Mouse (Mus musculus): ENCODE measurements around the gene Zdhhc6. TPM values are rescaled to one million over a fixed set of nuclear protein-coding genes. Genes with fewer than 3 reads are reported as not detected.

The Zdhhc6 gene
- polyA plus RNA-seq (2012; rRNA removed) = 29.3 and 33.3 TPM in 2 replicates

DNA sequence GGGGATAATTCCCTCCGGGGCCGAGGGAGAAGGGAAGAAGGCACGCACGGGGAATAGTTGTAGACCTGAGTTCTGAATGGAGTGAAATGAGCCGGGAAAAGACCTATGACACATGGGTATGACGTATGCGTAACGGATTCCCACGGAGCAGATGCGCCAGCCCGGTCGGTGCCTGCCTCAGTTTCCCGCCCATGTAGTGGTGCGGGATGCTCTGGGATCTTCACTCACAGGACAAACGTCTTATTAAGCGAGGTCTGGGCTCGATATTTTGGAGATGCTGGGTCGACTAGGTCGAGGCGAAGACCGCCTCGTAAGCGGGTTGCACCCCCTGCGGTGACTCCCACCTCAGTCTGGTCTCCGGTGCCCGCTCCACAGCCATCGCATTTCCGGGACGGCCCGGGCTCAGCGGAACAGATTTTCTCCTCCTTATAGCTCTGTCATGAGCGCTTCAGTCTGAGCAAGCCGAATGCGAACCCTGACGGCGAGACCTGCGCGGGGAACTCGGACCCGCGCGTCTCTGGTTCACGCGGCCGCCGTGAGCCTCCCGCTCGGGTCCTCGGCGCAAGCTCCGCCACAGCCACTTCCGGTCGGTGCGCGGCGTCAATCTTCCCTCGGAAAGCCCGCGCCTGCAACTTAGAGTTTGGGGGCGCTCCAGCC lies at the start of gene Zdhhc6:
Gene Zdhhc6, minus strand, starts transcription at position 581 of the 657 bp plus-strand sequence.
- peak; percentile 80 for DNase-seq (ENCODE audit: low spot score)

DNA sequence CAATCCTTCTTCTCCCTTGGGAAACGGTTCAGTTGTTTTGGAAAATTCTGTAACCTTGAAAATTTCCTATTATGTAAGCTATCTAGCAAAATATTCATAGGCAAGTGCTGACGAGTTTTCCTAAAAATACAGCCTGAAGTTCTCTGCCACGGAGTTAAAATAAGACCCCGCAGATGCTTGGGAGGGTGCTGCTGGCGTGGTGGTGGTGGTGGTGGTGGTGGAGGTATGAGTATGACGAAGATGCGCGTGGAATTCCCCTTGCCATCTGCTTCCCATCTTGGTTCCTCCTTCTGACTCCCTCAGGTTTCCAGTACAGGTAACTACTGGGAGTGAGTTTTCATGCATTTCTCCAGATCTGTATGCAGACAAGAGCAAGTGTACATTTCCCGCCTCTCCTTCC lies 46.8 kb upstream of the Zdhhc6 start:
- no peak for DNase-seq (ENCODE audit: low spot score)

DNA sequence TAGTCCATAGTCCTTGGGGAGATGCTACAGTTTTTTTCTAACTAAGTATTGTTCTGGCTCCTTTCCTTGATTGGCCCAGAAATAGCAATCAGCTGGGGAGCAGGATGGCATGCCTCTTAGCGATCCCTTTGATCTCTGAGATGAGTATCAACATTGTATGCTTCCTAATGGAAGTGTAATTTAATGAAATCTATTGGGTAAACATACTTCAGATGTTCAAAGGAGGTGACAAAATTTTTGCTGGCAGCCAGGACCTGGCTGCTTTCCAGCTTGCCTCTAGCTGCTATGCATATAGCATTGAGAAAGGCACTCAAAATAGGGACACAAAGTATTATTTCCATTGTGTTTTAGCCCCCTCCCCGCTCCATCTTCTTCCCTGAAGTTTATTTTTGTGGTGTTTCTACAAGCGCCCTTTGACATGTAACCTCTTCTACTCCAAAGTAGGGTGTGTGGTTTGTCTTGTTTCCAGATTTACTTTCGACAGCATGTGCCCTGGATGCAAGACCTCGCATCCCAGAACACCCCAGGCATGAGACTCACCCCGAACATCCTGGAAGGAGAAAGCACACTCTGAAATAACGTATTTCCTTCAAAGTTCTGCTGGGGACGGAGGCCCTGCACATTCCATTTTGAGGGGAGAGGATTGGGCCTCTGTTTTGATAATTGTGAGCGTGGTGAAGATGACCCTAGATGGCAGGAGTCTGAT lies 35.0 kb upstream of the Zdhhc6 start:
- no peak for DNase-seq (ENCODE audit: low spot score)

DNA sequence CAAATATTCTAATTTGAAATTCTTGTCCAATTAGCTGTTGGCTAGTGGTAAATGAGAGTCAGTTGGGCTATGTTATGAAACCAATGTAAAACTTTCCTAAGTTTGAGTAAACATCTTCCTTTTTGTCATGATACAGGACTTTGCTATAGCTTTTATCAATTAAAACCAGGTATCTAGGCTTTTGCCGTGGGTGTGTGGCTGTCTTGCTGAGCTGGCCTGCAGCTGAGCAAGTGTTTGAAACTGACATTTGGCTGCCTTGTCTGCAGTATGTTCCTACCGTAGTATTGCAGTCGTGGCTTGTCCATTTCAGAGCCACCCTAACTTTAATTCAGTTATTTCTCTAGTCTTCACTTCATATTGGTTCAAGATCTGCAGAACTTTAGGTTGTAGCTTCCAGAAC lies 32.4 kb upstream of the Zdhhc6 start:
- no peak for DNase-seq (ENCODE audit: low spot score)

DNA sequence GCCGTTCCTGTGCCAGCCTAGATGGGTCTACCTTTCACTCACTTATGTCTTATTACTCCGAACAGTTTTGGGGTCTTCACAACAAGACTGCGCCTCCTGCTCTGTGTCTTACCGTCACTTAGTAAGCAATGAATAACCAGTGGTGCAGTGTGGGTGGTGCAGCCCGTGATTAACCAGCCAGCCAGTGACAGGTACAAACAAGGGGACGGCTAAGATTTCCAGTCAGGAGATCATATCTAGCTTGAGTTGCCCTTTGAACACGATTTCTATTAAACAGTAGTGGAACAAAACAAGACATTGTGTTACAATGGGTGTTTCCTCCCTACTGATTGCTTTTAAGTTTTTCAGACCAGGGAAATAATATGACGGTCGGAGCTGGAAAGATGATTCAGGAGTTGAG lies 27.4 kb upstream of the Zdhhc6 start:
- DNase-seq (ENCODE audit: low spot score) = no peak

DNA sequence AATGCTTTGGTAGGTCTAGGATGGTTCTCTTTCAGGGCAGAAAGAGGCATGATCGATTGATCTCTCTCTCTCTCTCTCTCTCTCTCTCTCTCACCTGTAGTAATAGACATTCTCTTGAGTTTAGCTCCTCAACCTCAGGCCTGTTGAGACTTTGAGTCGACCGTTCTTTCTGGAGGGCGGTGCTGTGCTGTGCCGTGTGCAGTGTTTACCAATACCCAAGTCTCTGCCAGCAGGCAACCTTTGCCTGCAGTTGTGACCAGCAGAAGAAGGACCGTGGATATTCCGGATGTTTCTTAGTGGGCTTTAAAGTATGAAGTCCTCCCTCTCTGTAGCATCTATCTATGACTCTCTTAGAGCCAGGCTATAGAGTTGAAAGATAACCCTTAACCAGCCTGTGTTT lies 26.6 kb upstream of the Zdhhc6 start:
- no peak for DNase-seq (ENCODE audit: low spot score)

DNA sequence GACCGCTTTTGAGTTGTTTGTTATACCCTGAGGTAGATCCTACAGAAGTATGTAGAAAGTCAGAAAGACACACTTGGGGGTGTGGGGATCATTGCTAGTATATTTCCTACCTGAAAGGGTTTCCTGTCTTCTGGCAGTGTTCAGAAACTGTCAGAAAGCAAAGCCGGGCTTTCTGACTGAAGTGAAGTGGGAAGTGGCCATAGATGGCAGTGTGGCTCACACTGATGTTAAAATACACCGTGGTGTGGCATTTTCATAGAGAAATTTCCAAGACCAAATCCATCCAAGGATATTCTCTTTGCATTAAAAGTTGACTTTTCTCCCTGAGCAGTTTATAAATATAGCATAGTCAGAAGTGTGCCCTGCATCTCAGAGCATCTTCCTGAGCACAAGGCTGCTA lies 25.5 kb upstream of the Zdhhc6 start:
- DNase-seq (ENCODE audit: low spot score) = no peak

DNA sequence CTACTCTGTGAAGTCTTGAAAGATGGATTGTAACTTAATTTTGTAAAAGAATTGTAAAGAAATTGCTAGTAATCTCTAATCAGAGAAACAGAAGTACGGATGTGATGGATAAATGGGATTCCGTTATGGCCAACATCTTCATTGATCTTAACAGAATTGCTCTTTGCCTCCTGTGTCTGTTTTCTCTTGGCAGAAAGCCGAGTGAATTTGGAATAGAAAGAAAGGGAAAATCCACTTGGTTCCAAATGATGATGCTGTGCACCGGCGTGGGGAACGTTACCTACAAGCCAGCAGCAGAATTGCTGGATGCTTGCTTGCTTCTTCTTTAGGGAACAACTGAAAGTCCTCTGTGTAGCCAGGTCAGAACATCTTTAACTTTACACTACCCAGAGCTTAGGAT lies 24.7 kb upstream of the Zdhhc6 start:
- no peak for DNase-seq (ENCODE audit: low spot score)

DNA sequence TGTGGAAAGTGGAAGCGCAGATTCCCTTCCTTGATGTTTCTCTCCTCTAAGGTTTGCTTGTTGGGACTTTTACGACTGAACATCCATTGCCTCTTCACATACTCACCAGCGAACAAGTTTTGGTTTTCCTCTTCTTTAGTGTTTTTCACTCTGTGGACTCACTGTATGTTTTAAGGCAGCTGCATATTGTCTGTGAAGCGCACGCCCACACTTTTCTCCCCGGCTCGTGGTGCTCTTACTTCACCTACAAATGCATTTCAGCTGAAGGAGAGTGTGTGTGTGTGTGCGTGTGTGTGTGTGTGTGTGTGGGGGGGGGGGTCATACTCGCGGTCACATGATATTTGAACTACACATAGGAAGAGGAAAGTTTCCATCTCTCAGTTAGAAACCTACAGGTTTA lies 21.8 kb upstream of the Zdhhc6 start:
- no peak for DNase-seq (ENCODE audit: low spot score)

DNA sequence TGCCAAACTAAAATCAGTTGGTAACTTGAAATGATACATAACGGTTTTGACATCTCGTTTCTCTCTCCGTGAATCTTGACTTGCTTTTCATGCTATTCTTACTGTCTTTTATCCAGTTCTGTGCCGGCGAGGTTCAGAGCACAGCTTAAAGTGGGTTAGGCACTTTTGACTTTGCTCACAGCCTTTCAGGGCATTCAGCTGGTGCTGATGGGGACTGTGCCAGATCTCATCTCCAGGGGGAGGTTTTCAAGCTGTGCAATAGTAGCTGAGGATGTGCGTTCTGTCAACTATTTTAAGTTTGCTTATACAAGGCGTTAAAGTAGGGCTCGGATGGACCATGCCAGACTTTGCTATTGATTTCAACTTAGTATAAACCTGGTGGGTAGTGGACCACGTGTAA lies 21.2 kb upstream of the Zdhhc6 start:
- DNase-seq (ENCODE audit: low spot score) = no peak

DNA sequence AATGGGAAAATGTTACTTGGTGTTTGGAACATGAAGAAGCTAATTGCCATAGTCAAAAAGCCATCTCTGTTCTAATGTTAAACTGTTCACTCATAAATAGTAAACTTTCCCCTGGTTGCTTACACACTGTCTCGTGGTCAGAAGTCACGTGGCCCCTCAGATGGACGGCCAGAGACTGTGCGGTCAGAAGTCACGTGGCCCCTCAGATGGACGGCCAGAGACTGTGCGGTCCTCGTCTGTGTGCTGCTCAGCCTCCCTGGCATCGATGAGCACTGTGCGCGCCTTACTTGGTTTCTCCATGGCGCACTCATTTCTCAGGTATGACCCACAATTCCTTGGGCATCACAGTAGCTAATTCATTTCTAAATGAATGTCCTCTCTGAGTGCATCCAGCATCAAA lies 20.6 kb upstream of the Zdhhc6 start:
- DNase-seq (ENCODE audit: low spot score) = no peak

DNA sequence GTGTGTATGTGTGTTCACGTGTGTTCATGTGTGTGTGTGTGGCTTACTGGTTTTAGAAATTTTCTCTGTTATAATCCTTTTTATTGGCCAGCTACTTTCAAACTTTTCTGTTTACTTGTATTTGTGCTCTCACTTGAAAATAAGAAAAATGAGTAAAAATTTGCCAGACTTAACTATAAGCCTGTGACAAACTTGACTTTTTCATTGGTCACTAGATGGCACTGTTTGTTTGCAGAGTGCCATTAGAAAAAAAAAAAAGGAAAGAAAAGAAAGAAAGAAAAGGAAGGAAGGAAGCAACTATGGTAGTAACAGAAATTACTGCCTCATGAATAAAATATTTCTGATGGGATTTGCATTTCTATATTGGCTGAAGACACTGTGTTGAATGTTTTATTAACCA lies 20.0 kb upstream of the Zdhhc6 start:
- DNase-seq (ENCODE audit: low spot score) = no peak

DNA sequence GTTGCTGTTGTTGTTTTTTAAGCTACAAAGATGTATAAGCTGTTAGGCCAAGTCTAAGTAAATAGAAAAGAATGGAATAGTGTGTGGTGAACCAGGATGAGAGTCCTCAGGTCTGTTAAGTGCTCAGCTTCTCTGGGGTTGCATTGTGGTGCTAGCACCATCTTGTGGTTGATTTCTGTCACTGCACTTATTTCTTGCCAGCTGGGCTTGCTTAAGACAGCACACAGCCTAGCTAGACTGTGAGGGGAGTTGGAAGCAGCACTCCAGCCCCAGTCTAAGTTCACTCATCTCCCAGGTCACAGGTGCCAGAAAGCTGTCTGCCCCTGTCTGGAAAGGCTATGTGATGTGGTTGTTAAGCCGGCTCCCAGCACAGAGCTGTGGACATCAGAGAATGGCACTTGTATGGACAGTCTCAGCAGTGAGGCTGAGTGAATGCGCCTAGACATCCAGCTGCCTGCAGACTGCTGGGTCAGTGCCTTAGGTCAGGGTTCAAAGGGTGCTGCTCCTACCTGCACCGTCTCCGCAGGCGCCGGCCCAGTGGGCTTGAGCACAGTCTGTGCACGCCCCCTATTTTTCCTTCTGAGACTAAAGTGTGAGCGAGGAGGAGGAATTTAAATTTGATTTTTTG lies 16.9 kb upstream of the Zdhhc6 start:
- no peak for DNase-seq (ENCODE audit: low spot score)

DNA sequence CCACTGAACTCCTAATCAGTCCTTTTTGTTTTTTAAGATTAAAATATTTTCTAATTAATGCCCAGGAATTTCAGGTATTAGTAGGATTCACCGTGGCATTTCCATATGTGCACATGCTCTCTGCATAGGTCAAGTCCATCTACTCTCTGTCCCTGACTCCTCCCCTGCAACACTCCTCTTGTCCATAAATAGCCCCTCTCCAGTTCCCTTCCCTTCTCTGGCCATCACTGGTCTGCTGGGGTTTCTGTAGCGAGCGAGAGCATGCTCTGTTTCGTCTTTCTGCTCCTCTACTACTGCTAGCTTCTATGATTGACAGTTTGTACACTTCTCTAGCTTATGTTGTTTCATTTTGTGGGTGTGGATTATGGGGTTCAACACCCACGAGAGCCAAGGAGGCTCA lies 15.9 kb upstream of the Zdhhc6 start:
- no peak for DNase-seq (ENCODE audit: low spot score)

DNA sequence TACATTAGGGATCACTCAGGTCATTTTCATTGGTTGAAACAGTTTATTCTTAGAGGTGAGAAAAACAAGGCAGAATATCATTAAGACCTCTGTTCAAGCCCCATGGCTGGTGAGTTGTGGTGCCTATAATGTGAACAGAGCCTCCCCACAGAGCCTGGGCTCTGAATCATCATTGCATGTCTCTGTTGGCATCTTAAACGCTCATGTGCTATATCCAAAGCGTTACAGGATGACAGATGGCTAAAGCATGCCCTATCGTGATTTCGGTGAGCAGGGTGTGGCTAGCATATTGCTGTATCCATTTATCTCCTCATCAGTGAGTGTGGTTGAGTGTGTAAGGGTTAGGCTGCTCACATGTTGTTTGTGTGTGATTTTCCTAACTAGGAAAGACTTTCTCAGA lies 11.7 kb upstream of the Zdhhc6 start:
- no peak for DNase-seq (ENCODE audit: low spot score)

DNA sequence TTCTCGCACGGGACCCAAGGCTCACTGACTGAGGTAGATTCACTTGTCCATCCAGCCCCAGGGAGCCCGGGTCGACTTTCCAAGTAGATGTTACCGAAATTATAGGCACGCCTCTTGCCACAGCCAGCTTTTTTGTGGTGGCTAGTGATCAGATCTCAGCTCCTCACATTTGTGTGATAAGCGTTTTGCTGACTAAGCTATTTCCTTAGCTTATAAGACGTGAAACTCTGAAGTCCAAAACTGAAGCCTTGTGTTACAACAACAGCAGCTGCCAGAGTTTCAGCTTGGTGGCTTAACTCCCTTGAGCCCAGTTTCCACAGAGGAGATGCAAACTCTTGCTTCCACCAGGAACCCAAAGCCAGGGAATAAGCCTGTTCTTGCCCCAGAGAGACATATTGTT lies 6.8 kb upstream of the Zdhhc6 start:
- no peak for DNase-seq (ENCODE audit: low spot score)

DNA sequence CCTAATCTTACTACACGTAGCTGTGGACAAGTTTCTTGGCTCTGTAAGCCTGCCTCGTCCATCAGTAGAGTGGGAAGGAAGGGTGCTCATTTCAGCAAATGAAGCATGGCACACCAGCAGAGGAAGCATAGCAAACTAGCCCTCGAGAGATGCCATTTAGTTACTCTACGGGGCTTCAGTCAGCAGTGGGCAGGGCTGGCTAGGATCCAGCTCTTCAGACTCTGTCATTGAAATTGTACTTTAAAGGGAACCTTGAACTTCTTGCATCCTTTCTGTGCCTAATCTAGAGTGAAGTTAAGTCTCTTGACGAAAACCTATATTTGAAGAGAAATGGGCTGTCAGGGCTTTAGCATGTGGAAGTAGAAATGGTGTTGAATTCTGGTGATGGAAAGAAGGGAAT lies 3.7 kb upstream of the Zdhhc6 start:
- DNase-seq (ENCODE audit: low spot score) = no peak

DNA sequence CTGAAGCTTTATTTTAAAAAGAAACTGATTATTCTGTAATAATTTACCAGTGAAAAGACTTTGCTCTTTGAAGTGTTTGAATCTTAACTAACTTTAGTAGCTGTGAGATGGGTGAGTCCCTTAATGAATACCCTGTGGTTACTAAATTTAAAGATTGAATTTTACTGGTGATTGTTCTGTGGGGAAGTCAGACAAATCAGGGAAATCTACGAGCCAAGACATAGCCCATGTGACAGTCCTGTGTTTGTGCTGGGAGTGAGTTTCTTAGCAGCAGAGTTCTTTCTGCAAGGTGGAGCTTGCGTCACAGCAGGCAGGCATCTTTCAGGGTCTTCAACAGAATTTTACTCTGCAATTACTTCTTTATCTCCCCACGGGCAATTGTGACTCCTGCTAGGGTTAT lies 3.2 kb upstream of the Zdhhc6 start:
- no peak for DNase-seq (ENCODE audit: low spot score)

DNA sequence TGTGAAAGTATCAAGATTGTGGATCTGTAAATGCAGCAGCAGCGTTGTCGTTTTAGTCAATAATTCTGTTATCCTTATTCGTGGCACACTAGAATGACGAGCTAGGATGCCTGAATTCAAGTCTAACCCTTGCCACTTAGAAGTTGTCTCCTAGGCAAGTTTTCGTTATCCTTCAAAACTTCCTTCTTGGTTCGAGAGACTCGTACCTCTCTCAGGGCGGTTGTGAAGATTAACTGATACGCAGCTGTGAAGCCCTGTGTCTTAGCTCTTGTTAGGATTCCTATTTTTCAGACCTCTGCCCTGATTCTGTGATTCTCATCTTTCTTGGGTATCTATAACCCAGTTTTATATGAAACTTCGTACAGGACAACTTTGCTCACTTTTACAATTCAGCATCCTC lies 1.1 kb upstream of the Zdhhc6 start:
- DNase-seq (ENCODE audit: low spot score) = no peak

DNA sequence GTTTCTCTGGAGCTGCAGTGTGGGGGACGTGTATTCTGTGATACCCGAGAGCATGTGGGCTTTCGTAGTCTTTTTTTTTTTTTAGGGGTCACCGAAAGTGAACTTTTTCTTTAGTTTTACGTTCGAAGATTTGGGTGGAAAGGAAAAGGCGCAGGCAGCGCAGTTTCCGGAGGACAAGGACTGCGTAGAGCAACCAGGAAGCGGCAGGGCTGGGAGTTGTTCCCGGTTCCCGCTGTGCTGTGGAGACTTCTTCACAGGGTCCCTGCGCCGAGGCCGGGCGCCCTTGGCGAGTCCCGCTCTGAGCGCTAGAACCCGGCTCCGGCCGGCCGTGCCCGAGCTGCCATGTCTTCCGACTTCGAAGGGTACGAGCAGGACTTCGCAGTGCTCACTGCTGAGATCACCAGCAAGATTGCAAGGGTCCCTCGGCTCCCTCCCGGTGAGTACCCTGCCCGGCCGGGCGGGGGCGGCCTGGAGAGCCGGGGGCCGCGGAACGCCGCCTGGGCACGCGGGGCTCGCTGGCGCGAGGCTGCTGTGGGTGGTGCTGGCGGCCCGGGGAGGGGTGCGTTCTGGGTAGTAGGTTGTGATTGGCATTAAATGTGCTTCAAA lies 380 bp upstream of the Zdhhc6 start, which contains the start of gene Vti1a:
Gene Vti1a, plus strand, starts transcription at position 187 of the 606 bp plus-strand sequence.
- peak; percentile 79 for DNase-seq (ENCODE audit: low spot score)

DNA sequence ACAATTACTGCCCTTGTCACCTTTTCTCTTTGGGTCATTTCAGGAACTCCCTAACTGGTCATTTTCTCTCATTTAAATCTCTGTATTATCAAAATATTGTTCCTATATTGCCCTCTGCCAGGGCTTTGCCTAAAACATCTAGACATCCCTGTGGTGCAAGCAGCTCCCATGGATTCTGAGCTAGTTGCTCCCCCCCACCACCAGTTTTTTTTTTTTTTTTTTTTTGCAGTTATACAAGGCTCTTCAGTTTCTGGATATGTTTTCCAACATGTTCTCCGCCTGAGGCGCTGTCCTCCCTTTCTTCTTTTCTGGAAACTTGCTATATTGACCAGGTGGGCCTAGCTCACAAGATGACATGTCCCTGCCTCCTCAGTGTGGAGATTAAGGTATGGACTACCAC lies 2.2 kb downstream of the Zdhhc6 start:
- DNase-seq (ENCODE audit: low spot score) = no peak

DNA sequence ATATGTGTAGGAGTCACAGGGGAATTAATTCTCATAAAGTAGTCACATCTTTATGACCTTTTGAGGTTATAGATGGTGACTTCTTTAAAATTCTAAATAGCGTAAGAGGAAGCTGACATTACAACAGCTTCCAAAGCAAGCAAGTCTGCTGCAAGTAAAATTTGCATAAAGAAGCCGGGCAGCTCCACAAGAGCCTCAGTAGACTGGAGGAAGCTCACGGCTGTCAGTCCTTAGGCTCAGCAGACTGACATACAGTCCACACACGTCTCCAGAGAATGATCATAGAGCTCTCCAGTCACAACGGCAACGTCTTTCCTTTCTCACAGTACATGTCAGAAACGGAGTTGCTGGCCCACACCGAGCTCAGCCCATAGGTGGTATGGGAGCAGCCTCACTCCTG lies 4.0 kb downstream of the Zdhhc6 start:
- no peak for DNase-seq (ENCODE audit: low spot score)

DNA sequence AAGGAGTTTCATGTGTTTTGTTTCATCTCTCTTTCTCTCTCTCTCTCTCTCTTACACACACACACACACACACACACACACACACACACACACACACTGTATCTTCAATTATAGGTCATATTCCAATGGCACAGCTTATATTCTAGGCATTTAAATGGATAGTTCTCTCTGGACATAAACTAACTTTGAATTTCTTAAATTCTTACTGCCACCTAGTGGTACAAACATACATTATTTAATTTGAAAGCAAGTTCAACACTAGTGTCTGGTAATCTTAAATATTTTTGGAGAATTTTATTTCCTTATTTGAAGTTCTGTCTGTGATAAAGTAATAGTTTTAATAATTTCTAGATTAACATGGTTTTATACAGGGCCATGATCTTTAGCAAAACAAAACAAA lies 10.8 kb downstream of the Zdhhc6 start:
- DNase-seq (ENCODE audit: low spot score) = no peak
